Mouse (Mus musculus) MEL (cell line): ENCODE data around the gene Slc16a8. TPM values are rescaled to one million over a fixed set of nuclear protein-coding genes. Genes with fewer than 3 reads are reported as not detected.
A peak's percentile ranks its signal among the peaks of the same experiment; 100 is the strongest.

Experiments used
- DNase-seq: peaks from one replicate; pipeline ENCODE4 v3.0.0; 2011; ENCODE audit warnings: low read depth, low spot score
- H3K27ac ChIP-seq: 2 replicates; pipeline ENCODE4 v1.5.1; 2012; ENCODE audit warnings: low read depth, mild to moderate bottlenecking, control low read depth, low read length, moderate library complexity; ENCODE audit not compliant: control insufficient read depth
- H3K27me3 ChIP-seq, 2 experiments: fragments of 150-350 bp in 1 of 2; sonication (generic) in 1 of 2; 2 replicates each; pipeline ENCODE4 v1.6.1; 2012; ENCODE audit warnings: low read length in 2 of 2, mild to moderate bottlenecking in 2 of 2, improper control_type of control experiment in 1 of 2, moderate library complexity in 1 of 2; ENCODE audit not compliant: insufficient read depth in 2 of 2, control insufficient read depth in 1 of 2
- H3K36me3 ChIP-seq, 2 experiments: 2 replicates each; pipeline ENCODE4 v1.6.1; 2012 to 2014; ENCODE audit warnings: low read length in 2 of 2, improper control_type of control experiment in 1 of 2, inconsistent platforms in 1 of 2, mild to moderate bottlenecking in 1 of 2; ENCODE audit not compliant: insufficient read depth in 2 of 2, control insufficient read depth in 1 of 2
- H3K4me1 ChIP-seq, 2 experiments: fragments of 150-350 bp in 1 of 2; sonication (generic) in 1 of 2; 2 replicates each; pipeline ENCODE4 v1.6.1; 2012; ENCODE audit warnings: low read length in 2 of 2, improper control_type of control experiment in 1 of 2, mild to moderate bottlenecking in 1 of 2; ENCODE audit not compliant: insufficient read depth in 2 of 2, control insufficient read depth in 1 of 2
- H3K4me3 ChIP-seq, 2 experiments: fragments of 150-350 bp in 1 of 2; sonication (generic) in 1 of 2; 2 replicates each; pipeline ENCODE4 v1.5.1; 2012; ENCODE audit warnings: low read depth in 2 of 2, low read length in 2 of 2, mild to moderate bottlenecking in 2 of 2, moderate library complexity in 2 of 2, control low read depth in 1 of 2, improper control_type of control experiment in 1 of 2; ENCODE audit not compliant: control insufficient read depth in 1 of 2, insufficient read depth in 1 of 2
- H3K79me2 ChIP-seq: 2 replicates; pipeline ENCODE4 v1.6.1; 2012; ENCODE audit warnings: mild to moderate bottlenecking, low read length, moderate library complexity; ENCODE audit not compliant: control insufficient read depth, poor library complexity, insufficient read depth
- H3K9ac ChIP-seq: 2 replicates; pipeline ENCODE4 v1.6.1; 2012; ENCODE audit warnings: low read depth, mild to moderate bottlenecking, control low read depth, low read length, moderate library complexity; ENCODE audit not compliant: control insufficient read depth, poor library complexity, severe bottlenecking
- H3K9me3 ChIP-seq: fragments of 150-350 bp; sonication (generic); replicated peaks from 2 replicates; pipeline ENCODE4 v1.6.1; 2012; ENCODE audit warnings: mild to moderate bottlenecking, low read length, improper control_type of control experiment, moderate library complexity; ENCODE audit not compliant: insufficient read depth
- CHD1 ChIP-seq: IDR thresholded peaks from 2 replicates; pipeline ENCODE4 v1.6.1; 2012; ENCODE audit warnings: low read depth, mild to moderate bottlenecking, inconsistent platforms, low read length, improper control_type of control experiment
- CHD2 ChIP-seq: IDR thresholded peaks from 2 replicates; pipeline ENCODE4 v1.6.1; 2011; ENCODE audit warnings: low read length, improper control_type of control experiment
- CTCF ChIP-seq, 3 experiments: IDR thresholded peaks in 2 of 3; conservative IDR thresholded peaks in 1 of 3; 2 replicates each; pipeline ENCODE4 v1.5.1; 2011 to 2012; ENCODE audit warnings: low read length in 3 of 3, low read depth in 2 of 3, mild to moderate bottlenecking in 2 of 3, improper control_type of control experiment in 1 of 3, inconsistent platforms in 1 of 3, mixed read lengths in 1 of 3, moderate library complexity in 1 of 3; ENCODE audit not compliant: control insufficient read depth in 1 of 3, insufficient read depth in 1 of 3, poor library complexity in 1 of 3, severe bottlenecking in 1 of 3
- E2F4 ChIP-seq: IDR thresholded peaks from 2 replicates; pipeline ENCODE4 v1.6.1; 2011; ENCODE audit warnings: low read depth, low read length, improper control_type of control experiment, borderline replicate concordance
- ELF1 ChIP-seq: IDR thresholded peaks from 2 replicates; pipeline ENCODE4 v1.6.1; 2014; ENCODE audit warnings: low read depth, mild to moderate bottlenecking, inconsistent platforms, low read length, improper control_type of control experiment, moderate library complexity
- ETS1 ChIP-seq: IDR thresholded peaks from 2 replicates; pipeline ENCODE4 v1.6.1; 2012; ENCODE audit warnings: low read depth, mild to moderate bottlenecking, inconsistent platforms, low read length, improper control_type of control experiment, moderate library complexity
- GATA1 ChIP-seq: IDR thresholded peaks from 2 replicates; pipeline ENCODE4 v1.6.1; 2011; ENCODE audit warnings: low read depth, low read length, improper control_type of control experiment
- JUND ChIP-seq: IDR thresholded peaks from 2 replicates; pipeline ENCODE4 v1.6.1; 2011; ENCODE audit warnings: low read depth, mild to moderate bottlenecking, improper control_type of control experiment, low read length
- KAT2A ChIP-seq: conservative IDR thresholded peaks from 2 replicates; pipeline ENCODE4 v1.6.1; 2012; ENCODE audit warnings: low read depth, low read length, improper control_type of control experiment, inconsistent platforms
- MAX ChIP-seq: IDR thresholded peaks from 2 replicates; pipeline ENCODE4 v1.6.1; 2011; ENCODE audit warnings: low read length, improper control_type of control experiment
- MAZ ChIP-seq: IDR thresholded peaks from 2 replicates; pipeline ENCODE4 v1.6.1; 2012; ENCODE audit warnings: low read depth, mild to moderate bottlenecking, inconsistent platforms, low read length, improper control_type of control experiment
- MEF2A ChIP-seq: IDR thresholded peaks from 2 replicates; pipeline ENCODE4 v1.6.1; 2014; ENCODE audit warnings: low read depth, mild to moderate bottlenecking, inconsistent platforms, low read length, improper control_type of control experiment; ENCODE audit not compliant: poor library complexity, insufficient replicate concordance, severe bottlenecking; ENCODE audit errors: extremely low read depth
- MXI1 ChIP-seq: IDR thresholded peaks from 2 replicates; pipeline ENCODE4 v1.6.1; 2011; ENCODE audit warnings: mild to moderate bottlenecking, low read depth, low read length, improper control_type of control experiment
- MYB ChIP-seq: IDR thresholded peaks from 2 replicates; pipeline ENCODE4 v1.6.1; 2011; ENCODE audit warnings: mild to moderate bottlenecking, low read depth, low read length, improper control_type of control experiment
- MYC ChIP-seq: IDR thresholded peaks from 2 replicates; pipeline ENCODE4 v1.6.1; 2011; ENCODE audit warnings: low read depth, mild to moderate bottlenecking, low read length, improper control_type of control experiment, moderate library complexity
- NELFE ChIP-seq: IDR thresholded peaks from 2 replicates; pipeline ENCODE4 v1.6.1; 2011; ENCODE audit warnings: low read depth, low read length, improper control_type of control experiment
- NRF1 ChIP-seq: IDR thresholded peaks from 2 replicates; pipeline ENCODE4 v1.6.1; 2014; ENCODE audit warnings: low read depth, mild to moderate bottlenecking, inconsistent platforms, low read length, improper control_type of control experiment, moderate library complexity; ENCODE audit not compliant: poor library complexity, insufficient read depth, severe bottlenecking
- POLR2A ChIP-seq, 2 experiments: IDR thresholded peaks; 2 replicates each; pipeline ENCODE4 v1.6.1; 2011 to 2012; ENCODE audit warnings: low read length in 2 of 2, mild to moderate bottlenecking in 2 of 2, control low read depth in 1 of 2, improper control_type of control experiment in 1 of 2, low read depth in 1 of 2, moderate library complexity in 1 of 2; ENCODE audit not compliant: control insufficient read depth in 1 of 2, insufficient read depth in 1 of 2, poor library complexity in 1 of 2
- POLR2AphosphoS2 ChIP-seq: IDR thresholded peaks from 2 replicates; pipeline ENCODE4 v1.6.1; 2011; ENCODE audit warnings: low read length, improper control_type of control experiment
- POLR2AphosphoS5 ChIP-seq: IDR thresholded peaks from 2 replicates; pipeline ENCODE4 v1.6.1; 2012; ENCODE audit warnings: low read depth, borderline replicate concordance, mild to moderate bottlenecking, inconsistent platforms, low read length, moderate library complexity, mixed read lengths
- RAD21 ChIP-seq: IDR thresholded peaks from 2 replicates; pipeline ENCODE4 v1.6.1; 2011; ENCODE audit warnings: mild to moderate bottlenecking, low read depth, low read length, improper control_type of control experiment
- RCOR1 ChIP-seq: IDR thresholded peaks from 2 replicates; pipeline ENCODE4 v1.6.1; 2012; ENCODE audit warnings: low read depth, mild to moderate bottlenecking, inconsistent platforms, low read length, improper control_type of control experiment
- SIN3A ChIP-seq: IDR thresholded peaks from 2 replicates; pipeline ENCODE4 v1.6.1; 2012; ENCODE audit warnings: low read length, improper control_type of control experiment, inconsistent platforms
- TAL1 ChIP-seq: IDR thresholded peaks from 2 replicates; pipeline ENCODE4 v1.6.1; 2012; ENCODE audit warnings: mild to moderate bottlenecking, inconsistent platforms, low read length, moderate library complexity, mixed read lengths
- TBP ChIP-seq: IDR thresholded peaks from 2 replicates; pipeline ENCODE4 v1.8.0; 2011; ENCODE audit warnings: low read depth, low read length, improper control_type of control experiment
- UBTF ChIP-seq: IDR thresholded peaks from 2 replicates; pipeline ENCODE4 v1.6.1; 2012; ENCODE audit warnings: low read depth, mild to moderate bottlenecking, inconsistent platforms, low read length, improper control_type of control experiment, moderate library complexity, borderline replicate concordance; ENCODE audit not compliant: insufficient read depth
- USF1 ChIP-seq: IDR thresholded peaks from 2 replicates; pipeline ENCODE4 v1.6.1; 2014; ENCODE audit warnings: low read depth, mild to moderate bottlenecking, inconsistent platforms, low read length, improper control_type of control experiment, moderate library complexity
- ZKSCAN1 ChIP-seq: IDR thresholded peaks from 2 replicates; pipeline ENCODE4 v1.6.1; 2012; ENCODE audit warnings: low read depth, mild to moderate bottlenecking, inconsistent platforms, low read length, improper control_type of control experiment, moderate library complexity
- ZMIZ1 ChIP-seq: IDR thresholded peaks from 2 replicates; pipeline ENCODE4 v1.6.1; 2012; ENCODE audit warnings: low read depth, mild to moderate bottlenecking, inconsistent platforms, low read length, improper control_type of control experiment, moderate library complexity
- ZNF384 ChIP-seq: IDR thresholded peaks from 2 replicates; pipeline ENCODE4 v1.6.1; 2012; ENCODE audit warnings: low read depth, mild to moderate bottlenecking, inconsistent platforms, low read length, improper control_type of control experiment
- polyA plus RNA-seq, 2 experiments: library from polyadenylated mRNA; stranded (reverse) in 1 of 2; unstranded in 1 of 2; fragments of >175 nt in 1 of 2; fragments of >200 nt in 1 of 2; gene quantifications; 2 replicates each; pipeline versions ENCODE4 v1.2.1 to v1.2.4; 2012; ENCODE audit warnings: low replicate concordance in 2 of 2, low read depth in 1 of 2; ENCODE audit not compliant: insufficient read length in 2 of 2, insufficient read depth in 1 of 2, missing spikeins in 1 of 2
- total RNA-seq: library from RNA; depleted of rRNA; stranded (reverse); fragments of 300-350 nt; gene quantifications from 2 replicates; pipeline ENCODE4 v1.2.3, GENCODE M21; 2012

The Slc16a8 gene
- total and polyA plus RNA-seq, 3 experiments, result 0.15 to 0.47 TPM; not detected in 1

GRCm38 (mm10) chr15:79282434-79282833, 27.9 kb upstream of the Slc16a8 start:
- H3K36me3 ChIP-seq, result peaks cover 0 to 15% of the 10 kb centered on the region in 2 experiments; a peak in 2 of 4 replicates
- H3K4me3 ChIP-seq, result no peak overlapping the region
- H3K79me2 ChIP-seq, result no peaks in the 10 kb centered on the region
- peaks cover 7 to 14% of the 10 kb centered on the region in 2 experiments; a peak in 3 of 4 replicates for H3K4me1 ChIP-seq
- no peak for DNase-seq
- H3K27ac ChIP-seq, result no peak overlapping the region
- H3K9ac ChIP-seq, result no peak overlapping the region
- no peaks in the 10 kb centered on the region for H3K9me3 ChIP-seq
- no peaks in the 10 kb centered on the region for H3K27me3 ChIP-seq
- TF ChIP-seq CHD1 (no peak), POLR2A (IDR thresholded peaks at IDR 0.05; ENCODE audit: control insufficient read depth in 1 of 2, insufficient read depth in 1 of 2, low read depth in 1 of 2, low read length in 2 of 2, poor library complexity in 1 of 2) (no peak), MXI1 (no peak), UBTF (no peak), MAZ (no peak), RAD21 (no peak), MYC (no peak), ZMIZ1 (no peak), CHD2 (no peak), KAT2A (no peak), POLR2AphosphoS5 (no peak), MYB (no peak), SIN3A (no peak), ELF1 (no peak), GATA1 (no peak)
- TF ChIP-seq, all 39 proteins: peak for 0

- peak; percentile 98 for DNase-seq
- Histone ChIP-seq H3K27ac (peak overlapping the region; percentile 94), H3K36me3 (peaks cover 0 to 15% of the 10 kb centered on the region in 2 experiments; a peak in 2 of 4 replicates), H3K27me3 (no peaks in the 10 kb centered on the region), H3K79me2 (no peaks in the 10 kb centered on the region), H3K9ac (peak overlapping the region; percentile 67), H3K4me1 (peaks cover 7 to 14% of the 10 kb centered on the region in 2 experiments; a peak in 3 of 4 replicates), H3K4me3 (peak overlapping the region; percentile 32 to 35), H3K9me3 (no peaks in the 10 kb centered on the region)
- no peak for TF ChIP-seq RAD21
- no peak for TF ChIP-seq USF1
- peak; percentile 67; the same call in 1 of the 2 replicates for TF ChIP-seq MYC
- peak; percentile 60 for TF ChIP-seq TAL1
- TF ChIP-seq MEF2A, result no peak
- TF ChIP-seq POLR2AphosphoS2, result 0 out of 2 replicates have a peak, but pooled peaks have one; percentile 32
- no peak for TF ChIP-seq CTCF (IDR thresholded peaks at IDR 0.05 in 2 of 3, conservative IDR thresholded peaks at IDR 0.05 in 1 of 3; ENCODE audit: control insufficient read depth in 1 of 3, insufficient read depth in 1 of 3, low read depth in 2 of 3, low read length in 3 of 3, poor library complexity in 1 of 3, severe bottlenecking in 1 of 3)
- peak; percentile 70 for TF ChIP-seq NRF1
- TF ChIP-seq ZKSCAN1, result no peak
- TF ChIP-seq MYB, result no peak
- TF ChIP-seq UBTF, result no peak
- TF ChIP-seq E2F4, result no peak
- peak; percentile 54 to 80; a peak in 2 of 4 replicates for TF ChIP-seq POLR2A (IDR thresholded peaks at IDR 0.05; ENCODE audit: control insufficient read depth in 1 of 2, insufficient read depth in 1 of 2, low read depth in 1 of 2, low read length in 2 of 2, poor library complexity in 1 of 2)
- TF ChIP-seq TBP, result peak; percentile 77; the same call in 1 of the 2 replicates
- peak; percentile 77 for TF ChIP-seq RCOR1
- peak; percentile 53 for TF ChIP-seq ETS1
- peak; percentile 25; the same call in 1 of the 2 replicates for TF ChIP-seq MXI1
- TF ChIP-seq CHD2, result no peak
- peak; percentile 47; the same call in 1 of the 2 replicates for TF ChIP-seq SIN3A
- no peak for TF ChIP-seq ZNF384
- TF ChIP-seq GATA1, result no peak
- no peak for TF ChIP-seq CHD1
- peak; percentile 56; the same call in 1 of the 2 replicates for TF ChIP-seq NELFE
- TF ChIP-seq MAX, result 0 out of 2 replicates have a peak, but pooled peaks have one; percentile 3
- no peak for TF ChIP-seq JUND
Measured at GRCm38 (mm10) chr15:79281389-79281788, 26.8 kb upstream of the Slc16a8 start.
